Mouse (Mus musculus): ENCODE measurements around the gene Hist1h2be.
A peak's percentile ranks its signal among the peaks of the same experiment; 100 is the strongest.
"Not testable (repeated sequence)": the region's sequence is repeated elsewhere in the genome, so short reads cannot be mapped to it uniquely, and the experiment has no call there.

The Hist1h2be gene

DNA sequence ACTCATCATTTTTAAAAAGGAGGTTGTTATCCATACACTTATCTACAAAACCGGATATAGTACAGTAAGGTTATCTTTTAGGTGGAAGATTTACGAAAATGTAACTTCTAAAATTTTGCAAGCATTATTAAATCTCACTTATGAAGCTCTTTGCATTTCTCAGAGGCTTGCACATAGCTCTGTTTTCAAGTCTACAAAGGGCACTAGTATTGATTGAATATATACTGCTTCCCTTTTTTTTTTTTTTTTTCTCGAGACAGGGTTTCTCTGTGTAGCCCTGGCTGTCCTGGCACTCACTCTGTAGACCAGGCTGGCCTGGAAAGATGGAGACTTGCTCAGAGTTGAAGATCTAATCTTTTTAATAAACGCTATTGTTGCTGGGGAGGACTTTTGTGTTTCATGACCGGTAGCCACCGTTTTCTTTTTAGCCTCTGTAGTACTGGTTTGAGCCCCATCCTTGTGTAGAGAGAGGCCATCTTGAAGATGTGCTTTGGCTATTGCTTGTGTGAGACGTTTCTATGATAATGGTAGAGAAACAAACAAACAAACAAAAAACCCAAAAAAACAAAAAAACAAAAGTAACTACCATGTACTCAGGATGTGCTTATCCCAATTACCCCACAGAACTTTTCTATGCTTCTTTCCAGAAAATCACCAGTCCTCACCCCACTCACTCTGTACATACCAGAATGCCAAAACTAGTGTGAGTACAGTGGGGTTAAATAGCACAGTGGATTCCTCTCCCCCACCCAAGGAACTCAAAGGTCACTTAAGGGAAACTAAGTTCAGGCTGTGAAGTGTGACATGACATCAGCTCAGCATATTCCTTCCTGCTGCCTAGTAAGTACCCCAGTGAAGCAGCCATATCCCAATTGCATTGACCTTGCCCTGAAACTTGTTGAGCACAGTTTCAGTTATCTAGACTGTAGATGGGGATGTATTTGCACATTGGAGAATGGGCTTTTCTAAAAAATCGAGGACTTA lies 68.7 kb downstream of the Hist1h2be start:
- no peak for DNase-seq (ENCODE audit: extremely low read depth, low read depth, low spot score)

DNA sequence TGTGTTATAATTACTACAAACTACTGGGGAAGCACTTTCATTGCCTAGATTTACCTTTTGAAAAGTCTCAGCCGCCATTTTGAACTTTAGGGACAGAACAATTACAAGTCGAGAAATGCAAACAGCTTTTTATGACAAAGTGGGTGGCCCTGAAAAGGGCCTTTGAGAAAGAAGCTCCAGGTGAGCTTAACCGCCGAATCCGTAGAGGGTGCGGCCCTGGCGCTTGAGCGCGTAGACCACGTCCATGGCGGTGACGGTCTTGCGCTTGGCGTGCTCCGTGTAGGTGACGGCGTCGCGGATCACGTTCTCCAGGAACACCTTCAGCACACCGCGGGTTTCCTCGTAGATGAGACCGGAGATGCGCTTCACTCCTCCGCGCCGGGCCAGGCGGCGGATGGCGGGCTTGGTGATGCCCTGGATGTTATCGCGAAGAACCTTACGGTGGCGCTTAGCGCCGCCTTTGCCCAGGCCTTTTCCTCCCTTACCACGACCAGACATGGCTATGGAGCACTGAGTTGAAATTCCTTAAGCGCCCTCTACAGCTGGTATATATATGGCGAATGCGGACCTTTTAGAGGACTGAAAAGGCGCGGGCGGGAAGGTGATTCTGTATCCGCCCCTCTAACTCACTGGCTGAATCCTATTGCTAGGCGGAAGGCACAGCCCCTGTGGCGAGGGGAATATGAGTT lies 69.6 kb downstream of the Hist1h2be start, which contains the start of gene Hist1h4f:
Gene Hist1h4f (minus strand): TSS at position 503 of the 689 bp plus-strand sequence.
- not testable (repeated sequence) for DNase-seq (ENCODE audit: extremely low read depth, low read depth, low spot score)

DNA sequence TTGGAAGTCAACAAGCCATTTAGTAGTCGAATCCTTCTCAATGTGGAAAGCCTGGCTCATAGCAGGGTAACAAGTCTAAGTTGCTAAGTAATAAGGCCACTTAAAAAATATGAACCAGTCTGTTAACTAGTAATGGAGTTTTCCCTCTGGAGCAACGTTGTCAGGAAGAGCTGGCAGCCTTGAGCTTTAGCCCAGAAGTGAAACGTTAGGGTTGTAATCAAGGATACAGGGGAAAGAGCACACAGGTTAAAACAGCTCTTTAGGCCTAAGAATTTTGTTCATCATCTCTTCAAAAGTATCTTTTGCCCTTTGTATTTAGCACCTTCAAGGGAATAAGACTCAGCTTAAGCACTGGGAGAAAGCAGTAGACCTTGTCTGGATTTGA lies 70.2 kb downstream of the Hist1h2be start:
- DNase-seq (ENCODE audit: extremely low read depth, low read depth, low spot score) = no peak

DNA sequence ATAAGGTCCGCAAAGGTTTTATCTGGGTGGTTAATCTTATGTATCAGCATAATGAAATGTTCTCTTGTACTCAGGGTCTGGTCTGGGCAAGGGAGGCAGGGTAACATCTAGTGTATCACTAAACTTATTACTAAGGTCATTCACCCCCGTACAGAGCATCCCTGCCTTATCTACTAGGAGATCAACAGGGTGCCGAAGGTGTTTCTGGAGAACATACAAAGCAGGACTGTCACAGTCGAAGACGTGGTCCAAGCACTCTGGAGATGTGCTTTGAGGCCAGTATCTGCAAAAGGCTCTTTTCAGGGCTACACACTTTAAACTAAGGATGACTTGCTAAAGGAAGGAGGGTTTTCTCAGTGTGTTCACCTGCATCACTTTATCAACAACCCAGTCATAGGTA lies 74.2 kb downstream of the Hist1h2be start:
- no peak for DNase-seq (ENCODE audit: extremely low read depth, low read depth, low spot score)

DNA sequence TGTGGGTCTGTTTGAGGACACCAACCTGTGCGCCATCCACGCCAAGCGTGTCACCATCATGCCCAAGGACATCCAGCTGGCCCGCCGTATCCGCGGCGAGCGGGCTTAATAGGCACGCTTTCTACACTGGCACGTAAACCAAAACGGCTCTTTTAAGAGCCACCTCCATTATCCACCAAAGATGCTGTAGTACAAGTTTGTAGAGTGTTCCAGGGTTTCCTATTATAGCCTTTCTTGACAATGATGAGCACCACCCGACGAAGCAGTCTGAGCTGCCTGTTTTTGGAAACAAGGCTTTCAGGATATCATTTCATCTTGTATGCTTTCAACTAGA lies 76.2 kb downstream of the Hist1h2be start:
- not testable (repeated sequence) for DNase-seq (ENCODE audit: extremely low read depth, low read depth, low spot score)

DNA sequence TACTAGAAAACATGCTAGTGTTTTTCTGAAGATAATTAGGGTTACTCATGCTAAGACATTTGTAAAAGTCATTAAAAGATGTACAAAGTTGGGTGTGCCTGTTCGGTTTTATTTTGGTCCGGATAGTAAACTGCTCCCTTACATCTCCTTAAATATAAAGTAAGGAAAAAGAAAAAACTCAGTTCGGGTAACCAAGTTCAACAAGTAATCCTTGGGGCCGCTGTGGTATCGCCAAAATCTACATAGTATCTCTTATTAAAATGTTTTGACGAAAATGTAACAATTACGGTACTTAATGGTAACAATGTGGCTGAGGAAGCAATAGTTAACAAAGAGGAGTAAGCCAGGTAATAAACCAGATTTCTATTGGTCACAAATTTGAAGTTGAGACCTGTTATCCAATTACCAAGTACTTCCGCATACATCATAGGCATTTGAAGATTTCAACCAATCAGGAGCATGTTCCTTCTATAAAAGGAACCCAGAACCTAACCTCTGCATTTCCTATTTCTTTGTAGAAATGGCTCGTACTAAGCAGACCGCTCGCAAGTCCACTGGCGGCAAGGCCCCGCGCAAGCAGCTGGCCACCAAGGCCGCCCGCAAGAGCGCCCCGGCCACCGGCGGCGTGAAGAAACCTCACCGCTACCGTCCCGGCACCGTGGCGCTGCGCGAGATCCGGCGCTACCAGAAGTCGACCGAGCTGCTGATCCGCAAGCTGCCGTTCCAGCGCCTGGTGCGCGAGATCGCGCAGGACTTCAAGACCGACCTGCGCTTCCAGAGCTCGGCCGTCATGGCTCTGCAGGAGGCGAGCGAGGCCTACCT lies 76.7 kb downstream of the Hist1h2be start, which contains the start of gene Hist1h3f:
Gene Hist1h3f (plus strand): TSS at position 88 of the 822 bp plus-strand sequence.
- DNase-seq (ENCODE audit: extremely low read depth, low read depth, low spot score) = no peak

DNA sequence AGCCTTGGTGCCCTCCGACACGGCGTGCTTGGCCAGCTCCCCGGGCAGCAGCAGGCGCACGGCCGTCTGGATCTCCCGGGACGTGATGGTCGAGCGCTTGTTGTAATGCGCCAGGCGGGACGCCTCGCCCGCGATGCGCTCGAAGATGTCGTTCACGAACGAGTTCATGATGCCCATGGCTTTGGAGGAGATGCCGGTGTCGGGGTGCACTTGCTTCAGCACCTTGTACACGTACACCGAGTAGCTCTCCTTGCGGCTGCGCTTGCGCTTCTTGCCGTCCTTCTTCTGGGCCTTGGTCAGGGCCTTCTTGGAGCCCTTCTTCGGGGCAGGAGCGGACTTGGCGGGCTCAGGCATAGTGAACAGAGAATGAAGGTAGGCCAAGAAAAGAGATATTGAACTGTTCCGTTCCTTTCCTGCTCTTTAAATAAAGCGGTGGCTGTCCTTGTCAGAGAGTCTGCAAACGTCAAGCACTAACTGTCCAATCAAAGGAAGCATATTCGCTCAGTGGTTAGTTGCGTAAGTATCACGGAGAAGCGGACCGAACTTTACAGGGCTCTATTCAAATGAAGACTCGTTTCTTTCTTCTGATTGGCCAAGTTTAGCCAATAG lies 77.8 kb downstream of the Hist1h2be start, which contains the start of gene Hist1h2bh:
Gene Hist1h2bh (minus strand): TSS at position 394 of the 609 bp plus-strand sequence.
- DNase-seq (ENCODE audit: extremely low read depth, low read depth, low spot score) = peak; percentile 97

DNA sequence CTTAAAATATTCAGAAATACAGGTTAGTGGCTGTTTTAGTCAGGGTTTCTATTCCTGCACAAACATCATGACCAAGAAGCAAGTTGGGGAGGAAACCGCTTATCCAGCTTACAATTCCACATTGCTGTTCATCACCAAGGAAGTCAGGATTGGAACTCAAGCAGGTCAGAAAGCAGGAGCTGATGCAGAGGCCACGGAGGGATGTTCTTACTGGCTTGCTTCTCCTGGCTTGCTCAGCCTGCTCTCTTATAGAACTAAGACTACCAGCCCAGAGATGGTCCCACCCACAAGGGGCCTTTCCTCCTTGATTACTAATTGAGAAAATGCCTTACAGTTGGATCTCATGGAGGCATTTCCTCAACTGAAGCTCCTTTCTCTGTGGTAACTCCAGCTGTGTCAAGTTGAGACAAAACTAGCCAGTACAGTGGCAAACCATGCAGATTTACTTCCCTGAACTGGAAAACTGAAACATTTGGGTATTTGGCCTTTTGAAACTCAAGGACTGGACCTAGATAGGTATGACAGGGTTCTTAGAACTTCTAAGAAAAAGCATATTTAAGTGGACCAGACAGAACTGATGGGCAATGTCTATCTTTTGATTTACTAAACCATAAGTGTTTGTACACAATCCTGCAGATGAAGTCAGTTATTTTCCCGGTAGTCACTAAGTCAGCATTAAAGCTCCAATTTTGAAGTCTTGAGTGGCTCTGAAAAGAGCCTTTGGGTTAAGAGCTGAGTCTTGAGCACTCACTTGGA lies 78.5 kb downstream of the Hist1h2be start:
- not testable (repeated sequence) for DNase-seq (ENCODE audit: extremely low read depth, low read depth, low spot score)

DNA sequence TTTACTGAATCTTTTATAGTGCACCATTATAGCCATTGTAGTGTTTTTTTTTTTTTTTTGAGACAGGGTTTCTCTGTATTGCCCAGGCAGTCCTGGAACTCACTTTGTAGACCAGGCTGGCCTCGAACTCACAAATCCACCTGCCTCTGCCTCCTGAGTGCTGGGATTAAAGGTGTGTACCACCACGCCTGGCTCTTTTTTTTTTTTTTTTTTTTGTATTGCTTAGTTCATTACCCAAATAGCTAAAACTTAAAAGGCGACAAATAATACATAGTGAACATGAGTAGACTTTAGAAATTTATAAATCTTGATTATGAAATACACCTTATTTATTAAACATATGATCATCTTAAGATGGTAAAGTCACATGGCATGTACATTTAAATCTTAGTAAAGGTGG lies 79.4 kb downstream of the Hist1h2be start:
- DNase-seq (ENCODE audit: extremely low read depth, low read depth, low spot score) = no peak

DNA sequence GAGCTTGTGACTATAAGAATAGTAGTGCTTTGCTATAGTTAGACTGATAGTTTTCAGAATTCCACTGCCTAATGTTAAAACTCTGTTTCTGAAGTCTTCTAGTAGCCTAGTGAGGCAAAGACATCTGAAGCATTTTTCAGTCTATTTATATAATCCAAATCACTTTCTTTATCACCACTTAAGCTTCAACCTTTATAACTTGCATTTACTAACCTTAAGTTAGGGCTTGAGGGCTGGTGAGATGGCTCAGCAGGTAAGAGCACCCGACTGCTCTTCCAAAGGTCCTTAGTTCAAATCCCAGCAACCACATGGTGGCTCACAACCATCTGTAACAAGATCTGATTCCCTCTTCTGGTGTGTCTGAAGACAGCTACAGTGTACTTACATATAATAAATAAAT lies 81.1 kb downstream of the Hist1h2be start:
- not testable (repeated sequence) for DNase-seq (ENCODE audit: extremely low read depth, low read depth, low spot score)

DNA sequence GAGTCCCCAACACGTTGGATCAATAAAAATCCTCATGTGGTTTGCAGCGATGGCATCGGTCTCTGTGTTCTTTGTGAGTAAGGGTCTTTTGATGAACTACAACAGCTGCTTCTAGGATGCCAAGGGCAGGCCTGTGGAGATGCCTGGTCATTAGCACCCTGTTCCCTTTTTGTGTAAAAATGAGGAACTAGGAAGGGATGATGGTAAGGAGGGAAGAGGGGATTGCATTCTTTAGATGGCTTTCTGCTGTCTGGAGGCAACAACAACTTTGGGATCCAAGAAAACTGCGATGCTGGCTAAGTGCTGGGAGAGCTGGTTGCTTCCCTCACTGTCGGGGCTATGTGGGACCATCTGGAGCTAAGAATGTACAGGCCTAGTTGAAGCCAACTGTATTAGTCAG lies 82.7 kb downstream of the Hist1h2be start:
- DNase-seq (ENCODE audit: extremely low read depth, low read depth, low spot score) = no peak

DNA sequence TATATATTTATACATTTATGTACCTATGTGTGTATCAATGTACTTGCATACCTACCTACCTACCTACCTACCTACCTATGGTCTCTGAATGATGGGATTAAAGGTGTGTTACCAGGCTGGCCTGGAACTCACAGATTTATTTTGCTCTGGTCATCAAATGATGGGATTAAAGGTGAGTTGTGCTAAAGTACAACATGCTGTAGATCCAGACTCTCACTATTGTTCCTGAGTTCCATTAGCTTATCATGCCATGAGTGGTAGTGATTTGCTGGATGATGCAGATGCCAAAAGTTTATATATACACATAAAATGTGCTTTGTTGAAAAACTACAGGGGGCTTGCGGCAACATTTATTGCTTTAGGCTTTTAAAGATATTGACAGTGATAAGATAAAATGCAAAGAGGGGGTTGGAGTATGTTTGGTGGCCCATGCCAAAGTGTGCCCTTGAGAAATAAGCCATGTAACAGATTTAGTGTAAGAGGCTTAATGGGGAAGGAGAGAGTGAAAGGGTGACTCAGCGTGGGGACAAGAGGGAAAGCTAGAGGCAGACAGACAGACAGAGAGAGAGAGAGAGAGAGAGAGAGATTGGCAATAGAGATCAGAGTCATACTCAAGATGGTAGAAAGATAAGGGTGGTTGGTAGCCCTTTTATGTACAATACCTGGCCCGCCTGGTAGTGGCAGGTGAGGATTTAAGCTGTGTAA lies 83.8 kb downstream of the Hist1h2be start:
- DNase-seq (ENCODE audit: extremely low read depth, low read depth, low spot score) = no peak

DNA sequence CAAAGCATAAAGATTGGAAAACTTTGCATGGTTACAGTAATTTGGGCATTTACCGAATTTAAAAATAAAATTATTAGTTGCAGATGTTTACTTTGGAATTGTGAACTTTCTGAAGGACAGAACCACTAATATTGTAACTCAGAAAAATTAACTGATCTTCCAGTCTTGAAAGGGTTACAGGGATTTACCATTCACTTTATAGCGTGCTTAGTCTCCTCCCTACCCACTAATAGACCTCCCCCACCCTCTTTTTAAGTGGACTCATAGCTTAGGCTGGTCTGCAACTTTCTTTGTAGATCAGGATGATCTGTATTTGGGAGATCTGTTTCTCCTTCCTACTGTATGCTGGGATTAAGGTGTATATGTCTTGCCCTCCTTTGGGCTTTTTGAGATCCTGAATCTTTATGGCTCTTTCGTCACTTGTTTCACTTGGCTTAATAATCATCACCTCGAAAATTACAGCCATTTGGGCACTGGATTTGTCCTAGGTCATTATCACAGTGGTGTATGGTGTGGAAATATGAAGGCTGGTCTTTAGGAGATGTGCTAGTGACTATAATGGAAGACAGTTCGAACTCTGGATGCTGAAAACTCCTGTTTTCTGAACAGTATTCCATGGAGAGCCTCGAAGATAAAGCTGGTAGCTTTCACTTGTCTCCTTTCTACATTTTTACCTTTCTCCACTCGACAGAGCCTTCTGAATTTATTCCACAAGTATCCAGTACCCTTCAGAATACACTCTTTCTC lies 84.7 kb downstream of the Hist1h2be start:
- DNase-seq (ENCODE audit: extremely low read depth, low read depth, low spot score) = no peak

DNA sequence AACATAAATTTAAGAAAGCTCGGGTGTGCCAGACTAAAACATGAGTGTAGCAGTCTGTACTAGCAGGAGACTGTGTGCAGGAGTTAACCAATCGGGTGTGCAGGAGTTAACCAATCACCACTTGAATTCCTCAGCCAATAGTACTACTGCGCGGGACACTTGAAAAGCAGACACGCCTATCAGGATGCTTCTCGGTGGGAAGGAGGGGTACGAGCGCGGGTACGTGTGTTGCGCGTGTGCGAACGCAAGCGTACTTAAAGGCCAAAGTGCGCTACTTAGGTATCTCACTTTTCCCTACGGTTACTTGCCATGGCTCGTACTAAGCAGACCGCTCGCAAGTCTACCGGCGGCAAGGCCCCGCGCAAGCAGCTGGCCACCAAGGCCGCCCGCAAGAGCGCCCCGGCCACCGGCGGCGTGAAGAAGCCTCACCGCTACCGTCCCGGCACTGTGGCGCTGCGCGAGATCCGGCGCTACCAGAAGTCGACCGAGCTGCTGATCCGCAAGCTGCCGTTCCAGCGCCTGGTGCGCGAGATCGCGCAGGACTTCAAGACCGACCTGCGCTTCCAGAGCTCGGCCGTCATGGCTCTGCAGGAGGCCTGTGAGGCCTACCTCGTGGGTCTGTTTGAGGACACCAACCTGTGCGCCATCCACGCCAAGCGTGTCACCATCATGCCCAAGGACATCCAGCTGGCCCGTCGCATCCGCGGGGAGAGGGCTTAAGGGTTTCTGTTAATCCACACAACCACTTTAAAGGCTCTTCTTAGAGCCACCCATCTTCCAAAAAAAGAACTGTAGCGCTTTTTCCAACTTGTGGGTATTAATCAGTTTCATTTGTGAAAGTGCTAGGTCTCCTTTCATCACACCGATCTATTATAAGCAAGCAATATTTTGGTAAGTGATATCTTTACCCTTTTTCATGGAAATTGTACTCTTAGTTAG lies 85.5 kb downstream of the Hist1h2be start, which contains the start of gene Hist1h3g:
Gene Hist1h3g (plus strand): TSS at position 286 of the 939 bp plus-strand sequence.
- peak; percentile 83 for DNase-seq (ENCODE audit: extremely low read depth, low read depth, low spot score)

DNA sequence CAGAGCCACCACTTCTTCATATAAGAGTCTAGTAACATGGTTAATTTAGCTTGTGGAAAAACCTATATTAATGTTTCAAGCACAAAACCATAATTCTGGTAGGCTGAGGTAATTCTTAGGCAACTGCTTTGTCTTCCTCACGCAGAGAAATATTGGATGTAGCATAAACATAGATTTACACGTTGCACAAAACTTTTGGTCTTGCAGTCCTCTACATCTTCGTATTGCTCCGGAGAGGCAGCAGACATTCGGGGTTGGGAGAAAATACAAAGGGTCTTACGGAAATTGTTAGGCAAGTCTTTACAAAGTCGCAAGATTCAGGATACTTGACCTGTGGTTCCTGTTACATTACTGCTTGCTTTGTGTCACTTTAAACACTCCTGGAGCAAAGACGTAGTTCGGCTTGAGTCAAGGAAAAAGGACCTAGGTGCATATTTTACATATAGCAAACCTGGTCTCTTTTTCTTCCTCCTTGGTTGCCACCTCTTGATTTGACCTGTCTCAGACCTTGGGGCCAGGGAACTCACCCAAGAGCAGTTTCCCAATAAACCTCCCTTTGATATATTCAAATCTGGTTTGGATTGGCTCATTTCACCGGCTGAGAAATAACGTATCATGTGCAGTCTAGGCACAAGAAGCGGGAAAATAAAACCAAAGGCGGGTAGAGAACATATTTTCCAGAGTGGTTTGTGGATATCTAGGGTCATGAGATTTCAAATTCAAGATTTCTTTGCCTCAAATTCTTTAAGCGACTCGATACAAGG lies 86.4 kb downstream of the Hist1h2be start:
- no peak for DNase-seq (ENCODE audit: extremely low read depth, low read depth, low spot score)

All from fat pad, adult 2 months (tissue).